Mouse (Mus musculus) spleen, adult 2 months (tissue): ENCODE measurements at regions not wholly inside any gene's neighbourhood (a gene's known extent, or its start where the extent isn't known, plus 50 kb on each side); places are given as distances from the start of the nearest gene placed in this dataset.

Experiments
- CTCF ChIP-seq: fragments of 200-500 bp; IDR thresholded peaks from 2 replicates; pipeline ENCODE4 v1.5.1; 2011; ENCODE audit warnings: mild to moderate bottlenecking, inconsistent platforms; ENCODE audit not compliant: insufficient read depth, insufficient read length, insufficient replicate concordance; ENCODE audit errors: extremely low read depth
- POLR2A ChIP-seq: fragments of 200-500 bp; IDR thresholded peaks from 2 replicates; pipeline ENCODE4 v1.6.1; 2011; ENCODE audit warnings: low read depth, low read length, inconsistent platforms

GRCm38 (mm10) chr14:74511521-74511920, 129.1 kb upstream of the Htr2a start:
- TF ChIP-seq CTCF = no peak
- TF ChIP-seq POLR2A = no peak
